Mouse (Mus musculus) left cerebral cortex, postnatal 10 days (tissue): Measurements from ENCODE around the gene Prcp. TPM values are rescaled to one million over a fixed set of nuclear protein-coding genes. Genes with fewer than 3 reads are reported as not detected.
A peak's percentile ranks its signal among the peaks of the same experiment; 100 is the strongest.

ENCODE experiments used
- DNase-seq, 2 experiments: peaks; one replicate each; pipeline ENCODE4 v3.0.0; 2021 to 2022; ENCODE audit warnings: low spot score in 2 of 2, mixed read lengths in 1 of 2; ENCODE audit errors: extremely low spot score in 1 of 2
- intact Hi-C: fragments of 180-260 bp; cut with DNase I; formaldehyde crosslinking; loops from one replicate; pipeline ENCODE4 v1.15.1; 2025
- total RNA-seq, 2 experiments: library from RNA; stranded (reverse); gene quantifications; 2 replicates each; pipeline ENCODE4 v1.2.3; 2021

The Prcp gene
- total RNA-seq: 10 to 100 TPM; 13.9 TPM

DNA sequence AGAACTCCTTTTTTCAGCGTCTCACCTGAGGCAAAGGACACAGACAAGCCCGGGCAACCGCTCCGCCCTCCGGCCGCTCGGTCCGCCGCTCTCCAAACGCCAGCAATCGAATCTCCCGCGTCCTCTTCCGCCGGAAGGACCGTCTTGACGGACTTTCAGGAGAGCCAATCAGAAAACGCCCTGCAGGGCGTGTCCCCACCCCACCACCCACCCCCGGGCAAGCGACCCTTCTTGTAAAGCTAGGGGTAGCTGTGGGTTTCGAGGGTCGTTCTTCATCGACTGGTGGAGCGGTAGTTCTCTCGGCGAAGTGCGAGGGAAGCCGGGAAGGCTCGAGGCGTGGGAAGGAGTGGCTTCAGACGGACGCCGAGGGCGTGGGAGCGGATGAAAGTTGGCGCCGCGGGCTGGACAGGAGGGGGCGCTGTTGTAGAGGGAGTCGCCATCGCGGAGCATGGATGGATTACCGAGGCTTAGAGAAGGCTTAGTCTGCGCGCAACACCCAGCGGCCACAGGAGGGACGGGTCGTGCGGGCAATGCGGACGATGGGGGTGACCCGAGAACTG lies at the start of gene Prcp, which contains the start of gene Ddias:
Prcp (plus strand) TSS at position 355 of the 560 bp plus-strand sequence.
Ddias (minus strand) TSS at position 132 of the 560 bp plus-strand sequence.
- DNase-seq: peak; percentile 87 to 95
- intact Hi-C loops: loop anchor here (1.0 to 5.0 kb wide), 4 partner anchors 88 to 242 kb away; partner anchors contain the start of gene Pcf11

- DNase-seq: no peak
- intact Hi-C loops: loop anchor here (5.0 kb wide), 2 partner anchors 84 to 159 kb away; partner anchors contain the start of genes Pcf11 and Rab30
These were observed 48.0 kb upstream of the Prcp start for GRCm38 (mm10) chr7:92826248-92826647.

- DNase-seq: no peak
- intact Hi-C loops: loop anchor here (5.0 kb wide), 2 partner anchors 86 to 161 kb away; partner anchors contain the start of genes Pcf11 and Rab30
These were observed 46.3 kb upstream of the Prcp start for GRCm38 (mm10) chr7:92827981-92828380.

DNA sequence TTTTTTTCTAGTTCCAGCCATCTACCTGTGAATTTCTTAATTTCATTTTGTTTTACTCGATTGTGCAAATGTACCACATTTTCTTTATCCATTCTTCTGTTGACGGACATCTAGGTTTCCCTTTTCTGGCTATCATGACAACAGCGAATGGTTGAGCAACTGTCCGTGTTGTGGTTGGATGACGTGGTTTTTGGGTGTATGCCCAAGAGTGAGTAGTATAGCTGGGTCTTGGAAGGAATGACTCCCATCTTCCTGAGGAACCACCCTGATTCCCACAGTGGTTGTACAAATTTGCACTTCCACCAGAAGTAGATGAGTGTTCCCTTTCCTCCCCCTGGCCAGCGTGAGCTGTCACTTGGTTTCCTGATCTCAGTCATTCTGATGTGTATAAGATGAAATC lies 41.9 kb upstream of the Prcp start:
- DNase-seq: no peak
- intact Hi-C loops: no loop called here

GRCm38 (mm10) chr7:92834391-92834790 lies 39.9 kb upstream of the Prcp start:
- intact Hi-C loops: no loop called here
- no peak for DNase-seq

DNA sequence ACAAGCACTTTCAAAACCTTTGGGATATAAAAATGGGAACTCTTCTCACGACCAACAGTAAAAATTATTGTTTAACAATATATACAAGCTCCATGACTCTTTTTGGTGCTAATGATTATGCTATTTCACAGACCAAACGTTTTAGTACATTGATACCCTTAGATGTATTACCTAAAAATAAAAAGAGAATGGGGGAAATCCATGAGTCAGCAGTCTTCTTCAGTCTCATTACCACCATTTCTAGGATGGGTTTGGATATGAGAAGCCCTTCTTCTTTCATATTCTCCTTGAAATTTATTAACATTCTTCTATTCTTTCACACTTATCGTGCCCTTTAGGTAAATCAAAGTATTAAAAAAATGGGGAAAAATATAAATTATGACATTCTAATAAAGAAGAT lies 37.8 kb upstream of the Prcp start:
- no peak for DNase-seq
- intact Hi-C loops: no loop called here

DNA sequence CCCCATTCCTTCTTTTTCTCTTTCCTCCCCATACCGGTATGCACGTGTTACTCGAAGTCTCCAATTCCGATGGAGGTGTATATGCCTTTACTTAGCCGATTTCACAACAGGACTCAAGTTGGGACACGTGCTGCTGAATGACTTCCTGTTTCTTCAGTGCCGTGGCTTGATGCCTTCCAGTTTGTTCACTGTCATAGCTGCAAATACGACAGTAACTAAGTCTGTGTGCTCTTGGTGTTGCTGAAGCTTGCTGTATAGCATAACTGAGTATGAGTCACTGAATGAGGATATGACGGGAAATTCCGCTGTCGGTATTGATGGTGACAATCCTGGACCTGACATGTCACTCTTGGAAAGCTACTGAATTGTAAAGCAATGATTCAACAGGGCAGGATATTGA lies 37.0 kb upstream of the Prcp start:
- no peak for DNase-seq
- intact Hi-C loops: no loop called here

GRCm38 (mm10) chr7:92837907-92838306 lies 36.4 kb upstream of the Prcp start:
- intact Hi-C loops: no loop called here
- no peak for DNase-seq

- no peak for DNase-seq
- intact Hi-C loops: no loop called here
These were observed 32.0 kb upstream of the Prcp start for GRCm38 (mm10) chr7:92842254-92842653.

DNA sequence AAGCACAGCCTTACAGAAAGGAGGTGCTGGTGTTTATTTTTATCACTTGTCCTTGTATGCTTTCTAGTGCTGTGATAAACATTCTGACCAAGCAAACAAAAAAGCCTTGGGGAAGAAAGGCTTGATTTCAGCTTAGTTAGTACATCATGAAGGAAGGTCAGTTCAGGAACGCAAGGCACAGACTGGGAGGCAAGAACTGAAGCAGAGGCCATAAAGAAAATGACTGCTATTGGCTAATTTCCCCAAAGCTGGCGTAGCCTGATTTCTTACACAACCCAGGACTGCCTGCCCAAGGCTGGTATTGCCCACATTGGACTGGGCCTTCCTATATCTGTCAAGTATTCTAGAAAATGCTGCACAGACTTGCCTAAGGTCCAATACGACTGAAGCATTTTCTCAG lies 26.0 kb upstream of the Prcp start:
- intact Hi-C loops: no loop called here
- no peak for DNase-seq

DNA sequence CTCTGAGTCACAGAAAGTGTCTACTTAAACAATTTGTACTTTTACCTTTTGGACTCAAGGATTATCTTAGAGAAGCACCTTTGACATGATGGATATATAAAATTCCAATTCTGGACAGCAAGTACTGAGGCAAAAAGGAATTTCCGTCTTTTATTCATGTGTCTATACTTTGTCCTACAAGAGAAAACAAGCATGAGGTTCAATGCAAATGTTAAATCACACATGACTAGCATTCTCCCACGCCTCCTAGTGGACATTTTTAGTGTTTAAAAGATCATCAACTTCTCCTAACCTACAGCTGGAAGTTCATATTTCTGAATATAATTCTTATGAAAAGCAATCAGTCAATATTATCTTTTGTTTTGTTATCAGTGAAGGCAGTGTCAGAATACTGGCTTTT lies 7.7 kb upstream of the Prcp start:
- intact Hi-C loops: loop anchor here (10.0 kb wide), 1 partner anchor 132 kb away; no protein-coding TSS in a partner anchor
- DNase-seq: no peak

DNA sequence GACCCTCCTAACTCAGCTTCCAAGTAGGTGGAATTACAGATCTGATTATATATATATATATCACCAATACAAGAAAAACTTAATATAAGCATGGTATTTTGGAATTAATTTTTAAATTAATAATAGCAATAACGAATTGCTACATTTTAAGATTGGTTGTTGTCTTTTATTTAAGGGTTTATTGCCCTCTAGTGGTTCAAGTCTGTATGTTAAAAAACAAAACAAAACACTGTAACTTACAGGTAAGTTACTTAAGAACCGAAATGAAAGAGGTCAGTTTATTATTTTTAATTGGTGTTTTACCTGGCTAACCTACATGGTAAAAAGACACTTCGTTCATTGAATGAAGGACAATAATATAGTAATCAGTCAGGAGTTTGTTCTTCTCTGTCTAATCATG lies 4.1 kb upstream of the Prcp start:
- intact Hi-C loops: loop anchor here (5.0 kb wide), 3 partner anchors 92 to 238 kb away; partner anchors contain the start of gene Pcf11
- no peak for DNase-seq

GRCm38 (mm10) chr7:92871596-92871995 lies 2.7 kb upstream of the Prcp start:
- intact Hi-C loops: loop anchor here (5.0 kb wide), 3 partner anchors 91 to 239 kb away; partner anchors contain the start of gene Pcf11
- DNase-seq: no peak

GRCm38 (mm10) chr7:92874761-92875408 lies 615 bp downstream of the Prcp start:
- DNase-seq: peak; percentile 84 to 93
- intact Hi-C loops: loop anchor here (1.0 to 5.0 kb wide), 4 partner anchors 87 to 243 kb away; partner anchors contain the start of gene Pcf11

- intact Hi-C loops: no loop called here
- no peak for DNase-seq
These were observed 1.8 kb downstream of the Prcp start for GRCm38 (mm10) chr7:92876066-92876465.

GRCm38 (mm10) chr7:92876538-92876937 lies 2.3 kb downstream of the Prcp start:
- no peak for DNase-seq
- intact Hi-C loops: no loop called here

DNA sequence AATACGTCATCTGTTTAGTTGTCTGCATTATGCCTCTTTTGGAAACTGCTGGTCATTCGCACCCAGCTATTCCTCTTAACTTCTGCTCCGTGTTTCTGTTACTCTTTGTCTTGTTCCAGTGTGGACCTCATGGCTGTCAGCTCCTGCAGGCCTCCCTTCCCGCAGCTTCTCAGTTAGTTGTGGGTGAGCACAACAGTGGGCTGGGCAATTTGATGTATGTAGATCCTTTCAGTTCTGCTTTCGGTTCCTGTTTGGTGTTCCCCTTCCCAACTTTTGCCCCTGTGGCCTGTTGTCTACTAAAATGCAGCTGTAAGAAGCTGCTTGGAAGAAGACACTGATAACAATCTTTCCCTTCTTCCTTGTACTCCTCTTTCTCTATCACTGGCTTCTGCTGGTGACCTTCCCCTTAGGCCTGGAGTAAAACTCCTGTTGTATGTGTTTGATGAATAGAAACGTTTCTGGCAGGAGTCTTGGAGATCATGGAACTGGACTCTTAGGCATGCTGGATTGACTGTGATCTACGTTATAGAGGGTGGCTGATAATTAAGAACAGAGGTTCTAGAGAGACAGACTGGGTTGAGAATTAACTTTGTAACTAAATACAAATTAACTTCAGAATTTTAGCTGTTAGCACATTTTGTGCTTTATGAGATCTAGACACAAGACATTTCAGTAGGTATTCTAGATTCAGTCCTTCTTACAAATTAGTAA lies 4.5 kb downstream of the Prcp start:
- DNase-seq: no peak
- intact Hi-C loops: no loop called here

- no peak for DNase-seq
- intact Hi-C loops: no loop called here
These were observed 9.8 kb downstream of the Prcp start for GRCm38 (mm10) chr7:92883850-92884716.
